Mouse (Mus musculus): Measurements from ENCODE around the gene Tdrd3. TPM values are rescaled to one million over a fixed set of nuclear protein-coding genes. Genes with fewer than 3 reads are reported as not detected.

Gene Tdrd3
- polyA plus RNA-seq, 1 experiment from 2014 or later, result 46.8 TPM

DNA sequence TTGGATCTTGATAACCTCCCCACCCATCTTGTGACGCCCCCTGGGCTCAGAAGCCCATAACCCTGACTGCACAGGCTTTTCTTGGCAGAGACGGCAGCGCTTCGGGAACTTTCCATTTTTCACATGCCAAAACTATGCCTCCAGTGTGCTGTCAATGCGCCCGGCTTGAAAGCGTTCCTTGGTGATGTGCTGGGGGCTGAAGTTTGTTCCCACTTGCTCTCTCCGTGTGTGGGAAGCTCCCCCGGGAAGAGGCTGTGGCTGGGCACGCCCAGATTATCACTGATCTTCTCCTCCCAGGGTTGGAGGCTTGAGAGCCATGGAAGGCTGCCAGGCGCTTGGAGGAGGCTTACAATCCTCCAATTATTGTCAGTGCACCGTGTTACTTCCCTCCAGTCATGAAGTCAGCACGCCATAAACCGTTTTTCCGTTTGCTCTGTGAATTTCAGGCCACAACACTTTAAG lies 152.0 kb downstream of the Tdrd3 start:
- WGBS, result 12% methylated on average over 15 of the region's 15 CpGs
- 0 out of 2 replicates have a peak, but pooled peaks cover 3% of the 10 kb centered on the region for H3K4me1 ChIP-seq (ENCODE audit: control insufficient read depth, insufficient read depth, low read length)
- H3K9me3 ChIP-seq (ENCODE audit: control insufficient read depth, low read length), result no peaks in the 10 kb centered on the region
- peak overlapping the region; percentile 58 for H3K4me2 ChIP-seq (ENCODE audit: low read depth, low read length)
- ATAC-seq (ENCODE audit: low read depth), result peak; percentile 52
- peak overlapping the region; percentile 33 for H3K4me3 ChIP-seq (ENCODE audit: low read depth, low read length)
- H3K27me3 ChIP-seq (ENCODE audit: control insufficient read depth, insufficient read depth, low read length), result no peaks in the 10 kb centered on the region
- peak overlapping the region; percentile 28 for H3K9ac ChIP-seq (replicated peaks; ENCODE audit: low read depth, low read length)
- H3K27ac ChIP-seq (ENCODE audit: low read depth, low read length), result 0 out of 2 replicates have a peak overlapping the region, but pooled peaks have one; percentile 2
- H3K36me3 ChIP-seq (ENCODE audit: control insufficient read depth, insufficient read depth, low read length), result no peaks in the 10 kb centered on the region

DNA sequence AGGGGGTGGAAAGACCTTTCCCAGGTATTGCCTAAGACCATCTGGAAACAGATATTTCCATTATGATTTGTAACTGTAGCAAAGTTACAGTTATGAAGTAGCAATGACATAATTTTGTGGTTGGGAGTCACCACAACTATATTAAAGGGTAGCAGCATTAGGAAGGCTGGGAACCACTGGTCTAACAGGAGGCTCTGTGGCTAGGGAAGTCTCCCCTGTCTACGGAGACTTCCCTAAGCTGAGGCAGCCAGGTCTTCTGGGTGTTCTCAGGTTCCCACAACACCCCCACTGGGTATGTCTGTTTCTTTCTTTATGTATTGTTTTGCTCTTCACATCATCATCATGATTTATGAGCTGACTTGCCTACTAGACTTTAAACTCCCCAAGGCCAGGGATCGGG lies 153.0 kb downstream of the Tdrd3 start:
- ATAC-seq (ENCODE audit: low read depth), result no peak
- no peak overlapping the region for H3K4me3 ChIP-seq (ENCODE audit: low read depth, low read length)
- H3K27me3 ChIP-seq (ENCODE audit: control insufficient read depth, insufficient read depth, low read length), result no peaks in the 10 kb centered on the region
- no peak overlapping the region for H3K4me2 ChIP-seq (ENCODE audit: low read depth, low read length)
- no peak overlapping the region for H3K27ac ChIP-seq (ENCODE audit: low read depth, low read length)
- no peaks in the 10 kb centered on the region for H3K36me3 ChIP-seq (ENCODE audit: control insufficient read depth, insufficient read depth, low read length)
- WGBS, result 85% methylated on average over 2 of the region's 2 CpGs
- H3K9ac ChIP-seq (replicated peaks; ENCODE audit: low read depth, low read length), result no peak overlapping the region
- no peaks in the 10 kb centered on the region for H3K9me3 ChIP-seq (ENCODE audit: control insufficient read depth, low read length)
- H3K4me1 ChIP-seq (ENCODE audit: control insufficient read depth, insufficient read depth, low read length), result 0 out of 2 replicates have a peak, but pooled peaks cover 3% of the 10 kb centered on the region

DNA sequence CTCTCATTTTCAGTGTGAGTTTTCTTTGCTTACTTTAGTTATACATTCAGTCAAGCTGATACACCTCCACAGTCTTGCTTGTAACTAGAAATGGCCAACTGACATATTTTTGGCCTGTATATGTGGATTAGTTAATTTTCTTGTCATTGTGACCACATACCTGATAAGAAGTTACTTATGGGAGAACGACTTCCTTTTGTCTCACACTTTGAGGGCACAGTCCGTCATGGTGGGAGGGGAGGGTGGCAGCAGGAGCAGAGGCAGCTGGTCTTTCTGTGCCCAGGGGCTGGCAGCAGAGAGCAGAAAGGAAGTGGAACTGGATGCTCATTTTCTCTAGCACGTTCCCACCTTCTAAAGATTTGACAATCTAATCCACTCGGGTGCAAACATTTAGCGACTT lies 156.0 kb downstream of the Tdrd3 start:
- Histone ChIP-seq H3K4me1 (ENCODE audit: control insufficient read depth, insufficient read depth, low read length) (0 out of 2 replicates have a peak, but pooled peaks cover 3% of the 10 kb centered on the region), H3K36me3 (ENCODE audit: control insufficient read depth, insufficient read depth, low read length) (no peaks in the 10 kb centered on the region), H3K9me3 (ENCODE audit: control insufficient read depth, low read length) (no peaks in the 10 kb centered on the region), H3K9ac (replicated peaks; ENCODE audit: low read depth, low read length) (no peak overlapping the region), H3K27ac (ENCODE audit: low read depth, low read length) (no peak overlapping the region), H3K4me3 (ENCODE audit: low read depth, low read length) (no peak overlapping the region), H3K4me2 (ENCODE audit: low read depth, low read length) (no peak overlapping the region), H3K27me3 (ENCODE audit: control insufficient read depth, insufficient read depth, low read length) (no peaks in the 10 kb centered on the region)
- ATAC-seq (ENCODE audit: low read depth), result no peak
- 69% methylated on average over 5 of the region's 5 CpGs for WGBS

GRCm38 (mm10) chr14:87582610-87583009 lies 166.2 kb downstream of the Tdrd3 start:
- no peak for ATAC-seq (ENCODE audit: low read depth)
- Histone ChIP-seq H3K36me3 (ENCODE audit: control insufficient read depth, insufficient read depth, low read length) (no peaks in the 10 kb centered on the region), H3K27ac (ENCODE audit: low read depth, low read length) (no peak overlapping the region), H3K4me1 (ENCODE audit: control insufficient read depth, insufficient read depth, low read length) (no peaks in the 10 kb centered on the region), H3K9me3 (ENCODE audit: control insufficient read depth, low read length) (no peaks in the 10 kb centered on the region), H3K27me3 (ENCODE audit: control insufficient read depth, insufficient read depth, low read length) (no peaks in the 10 kb centered on the region), H3K9ac (replicated peaks; ENCODE audit: low read depth, low read length) (no peak overlapping the region), H3K4me2 (ENCODE audit: low read depth, low read length) (no peak overlapping the region), H3K4me3 (ENCODE audit: low read depth, low read length) (no peak overlapping the region)
- WGBS, result 92% methylated on average over 3 of the region's 3 CpGs
